Comparison of ENCODE assay signal across 8 mouse cellular contexts in the genomic region with DNA sequence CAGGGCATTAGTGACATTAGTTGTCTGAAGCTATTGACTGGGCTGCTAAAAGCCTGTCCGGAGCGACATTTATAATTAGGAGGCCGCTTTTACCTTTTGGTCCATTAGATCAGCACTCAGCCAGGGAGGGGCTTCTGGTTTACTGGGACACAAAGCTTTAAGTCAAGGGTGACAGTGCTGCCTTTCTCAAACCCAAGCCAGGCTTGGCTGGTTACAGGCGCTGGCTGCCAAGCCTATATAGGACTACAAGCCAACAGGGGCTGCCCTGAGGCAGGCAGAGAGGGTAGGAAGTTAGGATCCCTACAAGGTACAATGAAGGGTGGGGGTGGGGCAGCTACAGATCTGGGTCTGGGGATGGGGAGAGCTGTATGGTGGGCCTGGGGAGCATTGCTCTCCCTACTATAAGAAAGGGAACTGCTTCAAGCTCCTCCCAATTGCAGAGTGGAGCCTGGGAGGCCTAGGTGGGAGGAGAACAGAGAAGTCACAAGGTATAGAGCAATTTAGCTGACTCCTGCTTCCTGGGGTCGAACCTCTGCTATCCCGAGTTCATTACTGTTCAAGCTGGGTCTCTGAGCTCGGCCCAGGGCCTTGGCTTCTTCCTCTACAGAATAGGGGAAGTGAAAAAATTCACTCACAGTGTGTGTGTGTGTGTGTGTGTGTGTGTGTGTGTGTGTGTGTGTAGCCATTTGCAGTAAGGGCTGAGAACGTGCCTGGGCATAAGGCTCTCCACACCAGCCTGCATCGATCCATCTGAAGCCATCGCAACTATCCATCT. TPM values are rescaled to one million over a fixed set of nuclear protein-coding genes. Genes with fewer than 3 reads are reported as not detected.
A peak's percentile ranks its signal among the peaks of the same experiment; 100 is the strongest.
DNase-seq lines count a peak whose midpoint lies in the region; ATAC-seq and TF ChIP-seq lines count a peak whose summit lies in the region.

No protein-coding gene starts in this region.

- no peak for TF ChIP-seq POLR2A in small intestine, adult 2 months (IDR thresholded peaks at IDR 0.05; ENCODE audit: low read depth, low read length)

- H3K9ac ChIP-seq in liver, embryonic 15.5 days, result no peak overlapping the region
- no peak overlapping the region for H3K9ac ChIP-seq in midbrain, embryonic 16.5 days (ENCODE audit: low read depth, low read length)

- peak overlapping the region; percentile 61 for H3K27ac ChIP-seq in liver, embryonic 15.5 days (replicated peaks)
- H3K27ac ChIP-seq in small intestine, adult 2 months (ENCODE audit: insufficient read depth, low read depth, low read length), result peak overlapping the region; percentile 90
- no peak overlapping the region for H3K27ac ChIP-seq in midbrain, embryonic 16.5 days (ENCODE audit: low read length)

- no peaks in the 10 kb centered on the region for H3K9me3 ChIP-seq in liver, embryonic 15.5 days (replicated peaks)
- no peaks in the 10 kb centered on the region for H3K9me3 ChIP-seq in midbrain, embryonic 16.5 days (replicated peaks; ENCODE audit: control insufficient read depth, low read length, poor library complexity, severe bottlenecking)

- no peak overlapping the region for H3K4me3 ChIP-seq in liver, embryonic 15.5 days (replicated peaks)
- no peak overlapping the region for H3K4me3 ChIP-seq in small intestine, adult 2 months (ENCODE audit: low read depth, low read length)
- no peak overlapping the region for H3K4me3 ChIP-seq in midbrain, embryonic 16.5 days (ENCODE audit: low read depth, low read length)

- no peaks in the 10 kb centered on the region; the same call in 1 of the 2 replicates for H3K27me3 ChIP-seq in liver, embryonic 15.5 days
- no peaks in the 10 kb centered on the region for H3K27me3 ChIP-seq in small intestine, adult 2 months (ENCODE audit: control insufficient read depth, insufficient read depth, low read length)
- no peaks in the 10 kb centered on the region for H3K27me3 ChIP-seq in midbrain, embryonic 16.5 days (ENCODE audit: control insufficient read depth, insufficient read depth, low read depth, low read length)

- DNase-seq in gastrocnemius, adult 18-20 months (ENCODE audit: low spot score), result peak; percentile 6
- DNase-seq in gastrocnemius, postnatal 10 days, result no peak
- peak; percentile 21 for DNase-seq in adipocyte (ENCODE audit: low spot score)
- DNase-seq in embryo, embryonic 11 days, result no peak
- DNase-seq in gastrocnemius, postnatal 36 days, result no peak

- H3K4me1 ChIP-seq in liver, embryonic 15.5 days (replicated peaks), result peaks cover 36% of the 10 kb centered on the region
- H3K4me1 ChIP-seq in small intestine, adult 2 months (ENCODE audit: control insufficient read depth, insufficient read depth, insufficient read length, low read length), result peaks cover 38% of the 10 kb centered on the region
- no peaks in the 10 kb centered on the region for H3K4me1 ChIP-seq in midbrain, embryonic 16.5 days (ENCODE audit: control insufficient read depth, insufficient read depth, low read length)

- 44% methylated on average over 10 of the region's 10 CpGs for WGBS in liver, embryonic 15.5 days (ENCODE audit: insufficient replicate concordance)
- 35% methylated on average over 10 of the region's 10 CpGs for WGBS in small intestine, adult 2 months
- WGBS in midbrain, embryonic 16.5 days, result 79% methylated on average over 10 of the region's 10 CpGs

- no peak overlapping the region for H3K4me2 ChIP-seq in liver, embryonic 15.5 days
- no peak overlapping the region for H3K4me2 ChIP-seq in midbrain, embryonic 16.5 days (ENCODE audit: low read length)

- intact Hi-C loops in gastrocnemius, postnatal 36 days (cut with DNase I), result no loop called here

- H3K36me3 ChIP-seq in liver, embryonic 15.5 days (replicated peaks), result no peaks in the 10 kb centered on the region
- peaks cover 36% of the 10 kb centered on the region for H3K36me3 ChIP-seq in small intestine, adult 2 months (ENCODE audit: control insufficient read depth, insufficient read depth, low read length)
- no peaks in the 10 kb centered on the region for H3K36me3 ChIP-seq in midbrain, embryonic 16.5 days (ENCODE audit: control insufficient read depth, insufficient read depth, low read length)

- TF ChIP-seq CTCF in small intestine, adult 2 months (IDR thresholded peaks at IDR 0.05; ENCODE audit: extremely low read depth, insufficient read length, insufficient replicate concordance, low read depth, low read length), result no peak

- peak; percentile 58 for ATAC-seq in liver, embryonic 15.5 days (ENCODE audit: insufficient read depth)
- no peak for ATAC-seq in midbrain, embryonic 16.5 days

RNA-seq across cellular contexts. Expression of a gene that starts 18.5 kb away (rescaled TPM):
- under 1 TPM; 0.50 to 0.76 TPM for total RNA-seq in gastrocnemius, adult 18-20 months (2021)
- under 1 TPM; 0.63 to 0.93 TPM for total RNA-seq in gastrocnemius, postnatal 10 days (2021)
- polyA plus RNA-seq in liver, embryonic 15.5 days (2015; fragmentation: Nextera tagmentation; extraction: Ambion mirVana), result 7.4 and 9.3 TPM in 2 replicates
- 24.9 and 58.2 TPM in 2 replicates for polyA plus RNA-seq in small intestine, adult 2 months (2012; rRNA removed)
- total RNA-seq in gastrocnemius, postnatal 36 days (2021), result under 1 TPM; 0.36 to 0.37 TPM
- polyA plus RNA-seq in midbrain, embryonic 16.5 days (2015; fragmentation: Nextera tagmentation; extraction: Ambion mirVana), result 0.81 and 0.95 TPM in 2 replicates

RNA-seq across cellular contexts. Expression of a gene that starts 47.5 kb away (rescaled TPM):
- under 1 TPM; 0.11 to 0.26 TPM for total RNA-seq in gastrocnemius, adult 18-20 months (2021)
- under 1 TPM; 0.40 to 0.52 TPM for total RNA-seq in gastrocnemius, postnatal 10 days (2021)
- polyA plus RNA-seq in liver, embryonic 15.5 days (2015; fragmentation: Nextera tagmentation; extraction: Ambion mirVana), result 2.9 and 3.2 TPM in 2 replicates
- 104 and 312 TPM in 2 replicates for polyA plus RNA-seq in small intestine, adult 2 months (2012; rRNA removed)
- total RNA-seq in gastrocnemius, postnatal 36 days (2021), result under 1 TPM; 0.05 to 0.42 TPM
- polyA plus RNA-seq in midbrain, embryonic 16.5 days (2015; fragmentation: Nextera tagmentation; extraction: Ambion mirVana), result 7.4 and 8.2 TPM in 2 replicates

Comparison
In these comparisons a context has a peak if more than half of its experiments do, and no peak if none do; other contexts are left out.
1. DNase-seq: peak in gastrocnemius, adult 18-20 months (single experiment) and adipocyte (single experiment); none in gastrocnemius, postnatal 10 days (single experiment), embryo, embryonic 11 days (single experiment) and gastrocnemius, postnatal 36 days (0 of 2).